ENCODE assay signal across 28 mouse cellular contexts in genomic region chr4:53465887-53466286, GRCm38 (mm10).
"Had no signal": no experiment of that assay in that cellular context is flagged by ENCODE, and none has a peak within 500 bp of the region (broad histone marks: within the 10 kb centered on the region; RNA-seq: fewer than 3 reads in every experiment).

No protein-coding gene starts in this region.

- H3K9me3 ChIP-seq: heart, embryonic 10.5 days; heart, embryonic 12.5 days; hindbrain, embryonic 10.5 days; hindbrain, embryonic 13.5 days; hindbrain, embryonic 15.5 days; kidney, embryonic 15.5 days; limb, embryonic 10.5 days; limb, embryonic 12.5 days; liver, embryonic 13.5 days; liver, embryonic 15.5 days had no signal

- DNase-seq: gastrocnemius, adult 2 months; gastrocnemius, postnatal 10 days; gastrocnemius, postnatal 25 days; heart, adult 18-20 months; heart, postnatal 10 days; heart, postnatal 4 days; kidney, adult 11 months; kidney, adult 2 months; kidney, adult 9 months; kidney, postnatal 14 days; kidney, postnatal 36 days; layer of hippocampus, adult 9-11 months; layer of hippocampus, postnatal 36 days; liver; liver, embryonic 13.5 days had no signal

- H3K9ac ChIP-seq: heart, embryonic 12.5 days; hindbrain, embryonic 13.5 days; hindbrain, embryonic 15.5 days; kidney, embryonic 15.5 days; limb, embryonic 12.5 days; liver, embryonic 13.5 days; liver, embryonic 15.5 days had no signal

- H3K36me3 ChIP-seq: heart, embryonic 10.5 days; heart, embryonic 12.5 days; hindbrain, embryonic 10.5 days; hindbrain, embryonic 13.5 days; hindbrain, embryonic 15.5 days; kidney, embryonic 15.5 days; limb, embryonic 10.5 days; limb, embryonic 12.5 days; liver, embryonic 13.5 days; liver, embryonic 15.5 days had no signal

- H3K27me3 ChIP-seq: heart, embryonic 12.5 days; hindbrain, embryonic 13.5 days; hindbrain, embryonic 15.5 days; kidney, embryonic 15.5 days; limb, embryonic 12.5 days; liver, embryonic 13.5 days; liver, embryonic 15.5 days had no signal

- H3K4me2 ChIP-seq: heart, embryonic 12.5 days; hindbrain, embryonic 13.5 days; hindbrain, embryonic 15.5 days; kidney, embryonic 15.5 days; limb, embryonic 12.5 days; liver, embryonic 11.5 days; liver, embryonic 13.5 days; liver, embryonic 15.5 days had no signal

- H3K4me3 ChIP-seq: gastrocnemius, adult 2 months; heart, embryonic 10.5 days; heart, embryonic 12.5 days; hindbrain, embryonic 10.5 days; hindbrain, embryonic 13.5 days; hindbrain, embryonic 15.5 days; kidney, embryonic 15.5 days; limb, embryonic 10.5 days; limb, embryonic 12.5 days; liver, embryonic 13.5 days; liver, embryonic 15.5 days had no signal

- H3K4me1 ChIP-seq: hindbrain, embryonic 10.5 days; hindbrain, embryonic 15.5 days; liver, embryonic 15.5 days had no signal

- ATAC-seq: hindbrain, postnatal 0 days; intestine, embryonic 16.5 days had no signal

- H3K27ac ChIP-seq: gastrocnemius, adult 2 months; heart, embryonic 10.5 days; hindbrain, embryonic 10.5 days; hindbrain, embryonic 13.5 days; hindbrain, embryonic 15.5 days; hindbrain, postnatal 0 days; kidney, embryonic 15.5 days; kidney, postnatal 0 days; limb, embryonic 10.5 days; limb, embryonic 12.5 days; liver, embryonic 13.5 days; liver, embryonic 15.5 days had no signal
